Mouse (Mus musculus): ENCODE results near the gene Nppa. TPM values are rescaled to one million over a fixed set of nuclear protein-coding genes. Genes with fewer than 3 reads are reported as not detected.

Nppa gene
- polyA plus RNA-seq, 1 experiment from 2014 or later: not detected

DNA sequence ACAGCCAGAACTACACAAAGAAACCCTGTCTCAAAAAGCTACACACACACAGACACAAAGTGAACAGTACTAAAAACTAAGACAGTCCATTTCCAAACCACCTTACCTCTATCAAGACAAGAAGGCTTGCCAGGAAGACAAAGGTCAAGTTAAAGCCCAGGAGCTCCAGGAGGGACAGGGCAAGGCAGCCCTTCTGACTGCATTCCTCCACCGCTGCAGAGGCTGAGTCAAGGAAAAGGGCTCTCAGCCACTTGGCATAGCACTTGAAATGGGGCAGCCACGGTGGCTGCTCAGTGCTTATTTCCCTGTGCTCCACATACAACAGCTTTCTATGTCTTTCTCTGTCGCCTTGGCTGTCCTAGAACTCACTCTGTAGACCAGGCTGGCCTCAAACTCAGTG, 23.5 kb downstream of the Nppa start:
- H3K27ac ChIP-seq: no peak overlapping the region
- no peak for TF ChIP-seq CTCF (IDR thresholded peaks at IDR 0.05; ENCODE audit: low read depth)
- peaks cover 79% of the 10 kb centered on the region for H3K36me3 ChIP-seq (ENCODE audit: insufficient read depth, low read length)
- H3K4me2 ChIP-seq (ENCODE audit: low read length): no peak overlapping the region
- no peaks in the 10 kb centered on the region for H3K27me3 ChIP-seq (ENCODE audit: insufficient read depth, low read length)
- ATAC-seq (replicated peaks; ENCODE audit: low FRiP score, low read depth): no peak
- no peak for DNase-seq (ENCODE audit: low spot score)
- WGBS: 93% methylated on average over 3 of the region's 3 CpGs
- no peaks in the 10 kb centered on the region for H3K4me1 ChIP-seq (replicated peaks; ENCODE audit: insufficient read depth, low read length)
- H3K4me3 ChIP-seq (replicated peaks; ENCODE audit: low read depth, low read length): no peak overlapping the region
- H3K9ac ChIP-seq (ENCODE audit: low read depth, low read length): no peak overlapping the region
- H3K9me3 ChIP-seq (replicated peaks; ENCODE audit: low read length): no peaks in the 10 kb centered on the region

DNA sequence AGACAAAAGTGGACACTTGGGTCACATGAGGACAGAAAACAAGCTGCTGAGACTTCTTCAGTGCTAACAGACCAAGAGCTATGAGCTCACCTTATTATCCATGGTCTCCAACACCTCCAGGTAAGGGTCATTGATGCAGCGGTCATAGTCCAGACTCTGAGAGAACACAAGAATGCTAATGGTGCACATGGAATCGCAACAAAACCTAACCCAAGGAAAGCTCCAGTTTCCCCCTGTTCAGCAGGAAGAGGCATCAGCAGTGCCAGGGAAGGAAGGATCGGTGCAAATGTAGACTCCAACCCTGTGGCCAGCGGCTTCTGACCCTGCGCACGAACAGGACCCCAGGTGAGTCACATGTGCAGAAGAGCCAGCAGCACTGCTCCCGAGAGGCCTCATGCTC, 28.8 kb downstream of the Nppa start:
- Histone ChIP-seq H3K9ac (ENCODE audit: low read depth, low read length) (no peak overlapping the region), H3K27ac (no peak overlapping the region), H3K4me2 (ENCODE audit: low read length) (no peak overlapping the region), H3K27me3 (ENCODE audit: insufficient read depth, low read length) (no peaks in the 10 kb centered on the region), H3K9me3 (replicated peaks; ENCODE audit: low read length) (no peaks in the 10 kb centered on the region), H3K4me3 (replicated peaks; ENCODE audit: low read depth, low read length) (no peak overlapping the region), H3K4me1 (replicated peaks; ENCODE audit: insufficient read depth, low read length) (no peaks in the 10 kb centered on the region), H3K36me3 (ENCODE audit: insufficient read depth, low read length) (peaks cover 38% of the 10 kb centered on the region; the same call in 1 of the 2 replicates)
- DNase-seq (ENCODE audit: low spot score): no peak
- 92% methylated on average over 7 of the region's 7 CpGs for WGBS
- TF ChIP-seq CTCF (IDR thresholded peaks at IDR 0.05; ENCODE audit: low read depth): no peak
- ATAC-seq (replicated peaks; ENCODE audit: low FRiP score, low read depth): peak; percentile 83

DNA sequence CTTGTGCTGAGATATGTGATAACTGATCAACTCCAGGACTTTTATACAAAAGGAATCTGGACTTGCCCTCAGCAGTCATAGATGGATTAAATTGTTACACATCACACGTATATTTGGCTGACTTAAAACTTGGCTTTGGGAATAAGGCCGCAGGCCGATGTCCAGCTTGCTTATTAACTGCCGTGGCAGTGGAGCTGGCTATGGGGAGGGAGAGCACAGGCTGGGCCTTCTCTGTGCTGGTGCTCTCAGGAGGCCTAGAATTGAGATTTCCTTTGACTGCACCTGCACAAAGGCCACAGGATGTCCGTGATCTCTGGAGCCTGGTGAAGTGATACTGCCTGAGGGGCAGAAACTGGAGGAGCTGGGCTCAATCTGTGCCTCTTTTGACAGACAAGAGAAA, 30.0 kb downstream of the Nppa start:
- Histone ChIP-seq H3K27me3 (ENCODE audit: insufficient read depth, low read length) (no peaks in the 10 kb centered on the region), H3K36me3 (ENCODE audit: insufficient read depth, low read length) (peaks cover 26% of the 10 kb centered on the region; the same call in 1 of the 2 replicates), H3K9ac (ENCODE audit: low read depth, low read length) (no peak overlapping the region), H3K9me3 (replicated peaks; ENCODE audit: low read length) (no peaks in the 10 kb centered on the region), H3K4me1 (replicated peaks; ENCODE audit: insufficient read depth, low read length) (no peaks in the 10 kb centered on the region), H3K27ac (no peak overlapping the region), H3K4me3 (replicated peaks; ENCODE audit: low read depth, low read length) (no peak overlapping the region), H3K4me2 (ENCODE audit: low read length) (no peak overlapping the region)
- ATAC-seq (replicated peaks; ENCODE audit: low FRiP score, low read depth) (no peak; the same call in 1 of the 2 replicates), DNase-seq (ENCODE audit: low spot score) (no peak)
- 80% methylated on average over 5 of the region's 5 CpGs for WGBS
- no peak for TF ChIP-seq CTCF (IDR thresholded peaks at IDR 0.05; ENCODE audit: low read depth)

DNA sequence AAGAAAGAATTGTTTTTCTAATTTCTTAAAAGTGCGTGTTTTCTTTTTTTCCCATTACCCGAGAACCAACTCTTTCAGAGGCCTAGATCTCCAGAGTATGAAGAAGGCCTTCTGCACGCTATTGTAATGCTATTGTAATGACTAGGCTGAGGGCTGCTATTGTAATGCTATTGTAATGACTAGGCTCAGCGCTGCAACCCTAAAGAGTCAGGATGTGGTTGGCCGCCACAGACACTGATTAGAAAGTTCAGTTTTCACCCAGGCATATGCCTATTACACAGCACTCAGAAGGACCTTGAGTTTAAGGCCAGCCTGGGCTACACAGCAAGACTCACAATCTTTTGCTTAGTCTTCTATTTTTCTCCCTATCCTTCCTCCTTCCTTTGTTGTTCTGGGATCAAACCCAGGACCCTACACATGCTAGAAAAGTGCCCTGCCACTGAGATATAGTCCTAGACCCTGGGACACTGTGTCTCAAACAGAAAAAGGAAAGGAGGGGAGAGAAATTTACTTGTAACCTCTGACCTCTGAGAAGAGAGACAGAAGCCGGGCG, 33.4 kb downstream of the Nppa start:
- no peaks in the 10 kb centered on the region for H3K9me3 ChIP-seq (replicated peaks; ENCODE audit: low read length)
- H3K9ac ChIP-seq (ENCODE audit: low read depth, low read length): no peak overlapping the region
- no peaks in the 10 kb centered on the region for H3K4me1 ChIP-seq (replicated peaks; ENCODE audit: insufficient read depth, low read length)
- no peak overlapping the region for H3K4me3 ChIP-seq (replicated peaks; ENCODE audit: low read depth, low read length)
- DNase-seq (ENCODE audit: low spot score) (no peak), ATAC-seq (replicated peaks; ENCODE audit: low FRiP score, low read depth) (no peak)
- 83% methylated on average over 7 of the region's 7 CpGs for WGBS
- H3K27me3 ChIP-seq (ENCODE audit: insufficient read depth, low read length): no peaks in the 10 kb centered on the region
- no peak overlapping the region for H3K27ac ChIP-seq
- peaks cover 5% of the 10 kb centered on the region; the same call in 1 of the 2 replicates for H3K36me3 ChIP-seq (ENCODE audit: insufficient read depth, low read length)
- TF ChIP-seq CTCF (IDR thresholded peaks at IDR 0.05; ENCODE audit: low read depth): no peak
- no peak overlapping the region for H3K4me2 ChIP-seq (ENCODE audit: low read length)

DNA sequence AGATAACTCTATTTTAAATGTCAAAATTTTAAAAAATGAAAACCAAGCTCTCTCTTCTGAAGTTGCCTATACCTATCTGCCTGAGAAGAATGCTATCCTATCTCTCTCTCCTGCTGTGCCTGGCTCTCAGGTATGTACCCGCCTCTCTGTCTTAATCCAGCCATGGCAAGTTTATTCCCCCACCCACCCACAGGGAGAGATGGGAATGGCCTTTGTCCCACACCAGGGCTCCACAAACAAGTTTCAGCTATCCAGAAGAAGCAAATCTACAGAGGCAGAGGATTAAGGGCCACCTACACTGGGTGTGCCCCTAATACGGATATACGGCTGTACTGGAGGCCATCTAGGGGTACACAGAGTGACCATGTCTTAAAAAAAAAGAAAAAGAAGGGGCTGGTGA, 34.9 kb downstream of the Nppa start:
- Histone ChIP-seq H3K4me2 (ENCODE audit: low read length) (no peak overlapping the region), H3K27me3 (ENCODE audit: insufficient read depth, low read length) (no peaks in the 10 kb centered on the region), H3K9ac (ENCODE audit: low read depth, low read length) (no peak overlapping the region), H3K27ac (no peak overlapping the region), H3K9me3 (replicated peaks; ENCODE audit: low read length) (no peaks in the 10 kb centered on the region), H3K36me3 (ENCODE audit: insufficient read depth, low read length) (no peaks in the 10 kb centered on the region), H3K4me3 (replicated peaks; ENCODE audit: low read depth, low read length) (no peak overlapping the region), H3K4me1 (replicated peaks; ENCODE audit: insufficient read depth, low read length) (peaks cover 11% of the 10 kb centered on the region)
- 86% methylated on average over 3 of the region's 3 CpGs for WGBS
- TF ChIP-seq CTCF (IDR thresholded peaks at IDR 0.05; ENCODE audit: low read depth): no peak
- ATAC-seq (replicated peaks; ENCODE audit: low FRiP score, low read depth) (no peak), DNase-seq (ENCODE audit: low spot score) (no peak)

DNA sequence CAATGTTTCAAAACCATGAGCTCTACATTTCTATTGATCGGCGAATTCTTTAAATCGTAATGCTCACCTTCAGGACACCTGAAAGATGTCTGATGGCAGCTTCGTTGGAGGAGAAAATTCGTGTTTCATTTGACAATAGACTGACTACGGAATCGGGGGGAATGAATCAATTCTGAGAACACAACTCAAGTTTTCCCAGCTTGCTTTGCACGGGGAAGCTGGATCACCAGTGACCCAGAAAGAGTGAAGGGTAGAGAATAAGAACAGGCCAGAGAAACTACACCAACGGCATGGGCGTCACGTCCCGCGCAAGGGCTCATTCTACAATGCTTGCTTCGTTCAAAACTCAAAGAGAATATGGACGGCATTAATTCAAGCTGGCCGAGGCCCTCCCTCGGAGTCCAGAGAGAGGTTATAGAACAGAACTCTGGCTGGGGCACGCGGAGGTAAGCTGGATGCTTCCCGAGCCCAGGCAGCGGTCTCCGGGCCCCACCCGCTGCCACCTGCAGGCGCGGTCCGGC, 37.6 kb downstream of the Nppa start:
- peak overlapping the region; percentile 83 for H3K27ac ChIP-seq
- no peak for ATAC-seq (replicated peaks; ENCODE audit: low FRiP score, low read depth)
- DNase-seq (ENCODE audit: low spot score): no peak
- H3K36me3 ChIP-seq (ENCODE audit: insufficient read depth, low read length): 0 out of 2 replicates have a peak, but pooled peaks cover 6% of the 10 kb centered on the region
- H3K9me3 ChIP-seq (replicated peaks; ENCODE audit: low read length): no peaks in the 10 kb centered on the region
- TF ChIP-seq CTCF (IDR thresholded peaks at IDR 0.05; ENCODE audit: low read depth): no peak
- peaks cover 16% of the 10 kb centered on the region for H3K4me1 ChIP-seq (replicated peaks; ENCODE audit: insufficient read depth, low read length)
- peak overlapping the region; percentile 81 for H3K4me3 ChIP-seq (replicated peaks; ENCODE audit: low read depth, low read length)
- H3K9ac ChIP-seq (ENCODE audit: low read depth, low read length): peak overlapping the region; percentile 69
- no peaks in the 10 kb centered on the region for H3K27me3 ChIP-seq (ENCODE audit: insufficient read depth, low read length)
- peak overlapping the region; percentile 72 for H3K4me2 ChIP-seq (ENCODE audit: low read length)
- WGBS: 7% methylated on average over 26 of the region's 26 CpGs
